Mouse (Mus musculus) liver, adult (tissue): ENCODE measurements at regions not wholly inside any gene's neighbourhood (a gene's known extent, or its start where the extent isn't known, plus 50 kb on each side); places are given as distances from the start of the nearest gene placed in this dataset.

Experiments used
- GATA4 ChIP-seq: IDR thresholded peaks from 2 replicates; pipeline ENCODE4 v1.6.1; 2014; ENCODE audit warnings: mild to moderate bottlenecking, low read length; ENCODE audit not compliant: insufficient replicate concordance

GRCm38 (mm10) chr7:72854501-72855002, 520.8 kb upstream of the Rgma start:
- TF ChIP-seq GATA4 = no peak

GRCm38 (mm10) chr7:72866966-72867754, 508.1 kb upstream of the Rgma start:
- TF ChIP-seq GATA4 = no peak

DNA sequence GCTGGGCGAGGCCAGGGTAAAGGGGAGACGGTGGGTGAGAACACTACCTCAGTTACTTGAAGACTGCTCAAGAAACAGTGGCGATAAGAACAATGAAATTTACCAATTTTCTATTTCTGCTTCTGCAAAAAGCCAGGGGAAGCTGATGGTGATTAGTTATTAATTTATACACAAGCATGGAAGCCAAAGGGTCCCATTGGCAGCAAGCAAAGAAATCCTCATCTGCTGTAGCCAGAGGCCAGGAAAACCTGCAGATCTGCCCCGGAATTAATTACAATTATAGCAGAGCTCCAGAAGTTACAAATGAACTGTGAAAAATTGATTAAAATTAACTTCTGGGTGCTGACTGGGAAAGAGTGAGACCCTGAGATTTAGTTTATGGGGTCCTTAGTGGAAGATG, 506.2 kb upstream of the Rgma start:
- TF ChIP-seq GATA4 = no peak

DNA sequence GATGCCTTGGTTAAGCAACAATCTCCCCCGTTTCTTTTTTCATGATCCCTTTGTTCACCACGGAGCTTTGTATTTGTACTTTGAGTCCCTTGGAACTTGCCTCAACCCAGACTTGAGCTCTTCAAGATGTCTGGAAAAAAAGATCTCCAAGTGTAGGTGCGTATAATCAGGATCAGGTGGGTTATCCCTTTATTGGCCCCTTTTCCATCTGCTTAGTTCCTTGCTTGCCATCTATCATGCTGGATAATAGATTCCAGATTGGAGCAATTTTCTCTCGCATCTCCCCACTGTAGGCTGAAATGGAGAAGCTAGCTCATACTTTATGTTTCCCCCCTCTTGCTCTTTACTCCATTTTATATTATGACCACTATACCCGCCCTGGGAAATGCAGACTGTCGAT, 474.5 kb upstream of the Rgma start:
- no peak for TF ChIP-seq GATA4

GRCm38 (mm10) chr7:72905891-72906290, 469.4 kb upstream of the Rgma start:
- TF ChIP-seq GATA4 = no peak

DNA sequence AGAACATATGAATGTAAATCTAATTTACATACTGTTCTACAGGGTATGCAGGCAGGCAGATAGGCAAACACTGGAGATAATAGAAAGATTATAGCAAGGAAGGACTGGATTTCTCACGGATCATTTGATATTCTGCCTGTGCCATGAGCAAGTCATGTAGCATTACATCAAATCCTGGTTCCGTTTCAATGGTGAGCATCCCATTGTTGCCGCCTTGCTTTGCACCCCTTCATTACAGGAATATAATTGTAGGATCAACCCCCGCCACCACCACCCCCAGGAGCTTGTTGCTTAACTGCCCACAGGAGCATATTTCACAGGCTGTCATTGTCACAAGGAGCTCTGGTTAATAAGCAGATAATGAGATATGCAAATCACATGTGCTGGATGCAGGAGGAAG, 468.8 kb upstream of the Rgma start:
- no peak for TF ChIP-seq GATA4

DNA sequence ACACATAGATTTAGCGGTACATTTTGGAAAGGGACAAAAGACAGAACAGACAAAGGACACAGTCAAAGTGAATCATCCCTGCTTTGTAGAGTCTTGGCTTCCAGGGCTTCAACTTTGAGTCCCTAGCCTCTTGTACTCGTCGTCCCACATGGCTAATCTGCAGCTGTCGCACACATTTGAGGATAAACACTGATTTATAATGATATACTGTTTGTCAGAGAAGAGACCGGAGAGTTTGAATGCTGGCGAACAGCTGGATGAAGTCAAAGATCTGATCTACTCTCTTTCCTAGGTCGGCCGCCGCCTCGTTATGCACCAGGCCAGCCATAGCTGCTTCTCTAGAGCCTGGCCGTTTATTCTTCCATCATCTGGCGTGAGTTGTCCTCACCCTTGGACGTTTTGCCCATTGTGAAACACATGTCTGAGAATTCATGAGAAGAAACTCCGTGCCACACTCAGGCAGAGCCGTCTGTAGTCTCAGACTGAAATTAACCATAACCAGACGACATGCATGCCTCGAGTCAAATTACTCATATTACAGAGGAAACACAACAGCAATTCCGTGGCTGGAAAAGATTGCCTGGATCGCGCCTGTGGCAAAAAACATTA, 448.4 kb upstream of the Rgma start:
- TF ChIP-seq GATA4 = no peak

DNA sequence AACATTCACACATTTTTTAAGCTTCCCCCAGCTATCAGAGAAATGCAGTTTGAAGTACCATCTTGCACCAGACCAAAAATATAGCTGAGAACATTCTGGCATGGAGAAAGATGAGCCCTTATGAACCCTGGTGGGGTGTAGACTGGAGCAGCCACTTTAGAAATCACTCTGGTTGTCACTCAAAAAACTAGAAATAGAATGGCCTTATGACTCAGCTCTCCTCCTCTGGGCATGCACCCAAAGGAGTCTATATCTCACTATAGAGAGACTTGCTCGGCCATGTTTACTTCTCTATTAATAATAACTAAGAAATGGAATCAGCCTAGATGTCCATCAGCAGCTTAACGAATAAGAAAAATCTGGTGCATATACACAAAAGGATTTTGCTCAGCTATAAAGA, 436.5 kb upstream of the Rgma start:
- no peak for TF ChIP-seq GATA4

DNA sequence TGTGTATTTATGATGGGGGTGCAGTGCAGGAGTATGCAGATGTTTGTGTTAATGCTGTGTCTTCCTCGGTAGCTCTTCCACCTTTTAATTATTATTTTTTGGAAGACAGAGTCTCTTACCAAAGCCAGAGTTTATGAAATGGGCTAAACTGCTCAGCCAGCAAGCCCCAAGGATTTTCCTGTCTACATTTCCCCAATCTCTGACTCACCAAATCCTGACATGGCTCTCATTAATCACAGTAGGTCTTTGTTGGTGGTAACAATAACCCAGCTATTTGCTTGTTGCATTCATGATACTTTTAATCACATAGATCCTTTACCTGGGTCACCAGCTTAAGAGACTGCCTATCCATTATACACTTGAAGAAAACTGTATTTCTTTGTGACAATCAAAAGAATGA, 427.8 kb upstream of the Rgma start:
- no peak for TF ChIP-seq GATA4

GRCm38 (mm10) chr7:72948026-72948425, 427.3 kb upstream of the Rgma start:
- no peak for TF ChIP-seq GATA4

- TF ChIP-seq GATA4 = no peak
Observed at GRCm38 (mm10) chr7:72948666-72949065, 426.6 kb upstream of the Rgma start.

DNA sequence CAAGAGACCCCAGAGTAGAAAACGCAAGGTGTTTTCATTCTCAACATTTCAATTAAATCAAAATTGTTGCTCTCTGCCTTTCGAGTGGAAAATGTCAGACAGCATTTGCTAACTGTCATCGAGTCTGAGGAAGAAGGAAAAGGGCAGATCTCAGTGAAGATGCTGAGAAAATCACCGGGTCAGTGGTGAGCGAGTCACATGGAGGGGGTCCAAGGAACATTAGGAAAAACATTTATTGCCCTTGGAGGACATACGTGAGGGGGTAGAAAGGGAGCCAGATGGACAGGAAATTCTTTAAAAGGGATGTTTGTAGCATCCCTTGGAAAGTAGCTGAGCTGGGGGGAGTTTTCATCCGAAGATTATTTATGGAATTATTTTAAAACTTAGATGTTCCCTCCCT, 425.4 kb upstream of the Rgma start:
- TF ChIP-seq GATA4 = no peak

DNA sequence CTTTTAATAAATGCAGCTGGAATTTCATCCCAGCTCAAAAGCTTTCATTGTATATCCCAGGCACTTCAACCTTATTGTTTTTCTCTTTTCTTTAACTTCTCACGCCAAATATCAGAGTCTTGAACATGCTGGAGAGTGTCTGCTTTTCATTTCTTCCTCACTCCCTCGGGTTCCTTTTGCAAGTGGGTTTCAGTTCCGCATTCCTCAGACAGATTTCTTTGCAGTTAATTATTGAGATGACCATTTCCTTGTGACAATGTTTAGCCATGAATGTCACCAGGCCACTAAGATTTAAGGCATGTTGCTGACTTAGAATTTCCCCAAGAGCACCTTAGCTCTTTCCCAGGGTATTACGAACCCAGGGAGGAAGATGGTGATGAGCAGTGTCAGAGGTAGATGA, 417.6 kb upstream of the Rgma start:
- no peak for TF ChIP-seq GATA4

- no peak for TF ChIP-seq GATA4
Observed at GRCm38 (mm10) chr7:72961321-72961720, 414.0 kb upstream of the Rgma start.

- TF ChIP-seq GATA4 = no peak
Observed at GRCm38 (mm10) chr7:72962815-72963214, 412.5 kb upstream of the Rgma start.

- TF ChIP-seq GATA4 = no peak
Observed at GRCm38 (mm10) chr7:72963908-72964307, 411.4 kb upstream of the Rgma start.

GRCm38 (mm10) chr7:72968193-72968592, 407.1 kb upstream of the Rgma start:
- no peak for TF ChIP-seq GATA4

- no peak for TF ChIP-seq GATA4
Observed at GRCm38 (mm10) chr7:72971506-72972267, 403.6 kb upstream of the Rgma start.
